Mouse (Mus musculus) intestine, embryonic 14.5 days (tissue): Measurements from ENCODE around the gene Trpv1. TPM values are rescaled to one million over a fixed set of nuclear protein-coding genes. Genes with fewer than 3 reads are reported as not detected.
A peak's percentile ranks its signal among the peaks of the same experiment; 100 is the strongest.

ENCODE experiments used
- ATAC-seq: fragments of 200-750 bp; cut with Nextera tagmentation; replicated peaks from 2 replicates; pipeline ENCODE4 v1.8.0; 2017; ENCODE audit warnings: low read depth, moderate number of reproducible peaks, moderate TSS enrichment, moderate library complexity; ENCODE audit not compliant: low FRiP score, low TSS enrichment
- DNase-seq: peaks from one replicate; pipeline ENCODE4 v3.0.0-alpha.2; 2018; ENCODE audit warnings: low spot score
- H3K27ac ChIP-seq: fragments of 300-500 bp; sonication (generic); 2 replicates; pipeline ENCODE4 v1.5.1; 2014; ENCODE audit warnings: low read depth, mild to moderate bottlenecking, control low read depth
- H3K27me3 ChIP-seq: fragments of 300-500 bp; sonication (generic); replicated peaks from 2 replicates; pipeline ENCODE4 v1.6.1; 2014; ENCODE audit warnings: low read length, control low read depth; ENCODE audit not compliant: control insufficient read depth, insufficient read depth
- H3K36me3 ChIP-seq: fragments of 300-500 bp; sonication (generic); 2 replicates; pipeline ENCODE4 v1.6.1; 2014; ENCODE audit warnings: low read length, control low read depth; ENCODE audit not compliant: control insufficient read depth, insufficient read depth
- H3K4me1 ChIP-seq: fragments of 300-500 bp; sonication (generic); replicated peaks from 2 replicates; pipeline ENCODE4 v1.6.1; 2014; ENCODE audit warnings: low read length, control low read depth, mixed read lengths; ENCODE audit not compliant: control insufficient read depth, insufficient read depth
- H3K4me2 ChIP-seq: fragments of 300-500 bp; sonication (generic); 2 replicates; pipeline ENCODE4 v1.6.1; 2014; ENCODE audit warnings: low read length
- H3K4me3 ChIP-seq: fragments of 300-500 bp; sonication (generic); 2 replicates; pipeline ENCODE4 v1.5.1; 2014; ENCODE audit warnings: low read depth, low read length, control low read depth, mixed read lengths
- H3K9ac ChIP-seq: fragments of 300-500 bp; sonication (generic); 2 replicates; pipeline ENCODE4 v1.6.1; 2014; ENCODE audit warnings: mild to moderate bottlenecking, low read length
- H3K9me3 ChIP-seq: fragments of 300-500 bp; sonication (generic); 2 replicates; pipeline ENCODE4 v1.6.1; 2016; ENCODE audit warnings: low read length, control low read depth; ENCODE audit not compliant: control insufficient read depth
- WGBS: fragments of 180-500 bp; shearing (Covaris S2); extraction: QIAGEN DNeasy Blood & Tissue Kit; methylation state at CpG from one replicate; pipeline ENCODE4 v1.1.7; 2014; 5-methylcytosine and 5-hydroxymethylcytosine counted together
- polyA plus RNA-seq: library from polyadenylated mRNA; unstranded; fragments of >200 nt; fragmentation: Nextera tagmentation; extraction: Ambion mirVana; gene quantifications from 2 replicates; pipeline ENCODE4 v1.2.1, GENCODE M21; 2014

Gene Trpv1
- polyA plus RNA-seq, 1 experiment from 2014 or later, result 0.07 TPM

GRCm38 (mm10) chr11:73242777-73243176, 8.7 kb downstream of the Trpv1 start:
- H3K9me3 ChIP-seq, result no peaks in the 10 kb centered on the region
- DNase-seq (no peak), ATAC-seq (no peak)
- WGBS, result 79% methylated on average over 4 of the region's 4 CpGs
- H3K4me3 ChIP-seq, result no peak overlapping the region
- H3K27me3 ChIP-seq, result no peaks in the 10 kb centered on the region
- H3K9ac ChIP-seq, result no peak overlapping the region
- no peaks in the 10 kb centered on the region for H3K4me1 ChIP-seq
- H3K27ac ChIP-seq, result no peak overlapping the region
- H3K4me2 ChIP-seq, result no peak overlapping the region
- no peaks in the 10 kb centered on the region for H3K36me3 ChIP-seq

- no peaks in the 10 kb centered on the region for H3K27me3 ChIP-seq
- whole genome bisulfite sequencing, result 53% methylated on average over 4 of the region's 4 CpGs
- H3K4me1 ChIP-seq, result no peaks in the 10 kb centered on the region
- H3K36me3 ChIP-seq, result no peaks in the 10 kb centered on the region
- H3K9me3 ChIP-seq, result no peaks in the 10 kb centered on the region
- H3K27ac ChIP-seq, result no peak overlapping the region
- no peak overlapping the region for H3K4me2 ChIP-seq
- no peak for DNase-seq
- no peak for ATAC-seq
- no peak overlapping the region for H3K4me3 ChIP-seq
- H3K9ac ChIP-seq, result no peak overlapping the region
Observed at GRCm38 (mm10) chr11:73257362-73257945, 23.4 kb downstream of the Trpv1 start.

- no peaks in the 10 kb centered on the region for H3K9me3 ChIP-seq
- no peaks in the 10 kb centered on the region for H3K36me3 ChIP-seq
- H3K27me3 ChIP-seq, result no peaks in the 10 kb centered on the region
- no peak overlapping the region for H3K4me2 ChIP-seq
- no peak overlapping the region for H3K27ac ChIP-seq
- no peak for DNase-seq
- no peak overlapping the region for H3K9ac ChIP-seq
- no peak for ATAC-seq
- H3K4me3 ChIP-seq, result no peak overlapping the region
- no peaks in the 10 kb centered on the region for H3K4me1 ChIP-seq
Observed at GRCm38 (mm10) chr11:73258664-73259063, 24.6 kb downstream of the Trpv1 start.

- Histone ChIP-seq H3K4me3 (no peak overlapping the region), H3K4me1 (no peaks in the 10 kb centered on the region), H3K9me3 (no peaks in the 10 kb centered on the region), H3K4me2 (no peak overlapping the region), H3K9ac (no peak overlapping the region), H3K27me3 (no peaks in the 10 kb centered on the region), H3K36me3 (no peaks in the 10 kb centered on the region), H3K27ac (no peak overlapping the region)
- WGBS, result 88% methylated on average over 3 of the region's 3 CpGs
- no peak for ATAC-seq
- no peak for DNase-seq
Observed at GRCm38 (mm10) chr11:73260457-73260856, 26.4 kb downstream of the Trpv1 start.

- H3K4me1 ChIP-seq, result no peaks in the 10 kb centered on the region
- 56% methylated on average over 1 of the region's 1 CpGs for WGBS
Observed at GRCm38 (mm10) chr11:73261385-73261784, 27.3 kb downstream of the Trpv1 start.

GRCm38 (mm10) chr11:73267267-73267666, 33.2 kb downstream of the Trpv1 start, which contains the start of gene Trpv3:
TSS of gene Trpv3 (plus strand) at chr11:73267388.
- Histone ChIP-seq H3K9ac (no peak within 1 kb of the TSS), H3K36me3 (no peaks in the 10 kb centered on the region), H3K9me3 (no peaks in the 10 kb centered on the region), H3K27ac (no peak within 1 kb of the TSS), H3K27me3 (no peaks in the 10 kb centered on the region), H3K4me1 (no peaks in the 10 kb centered on the region), H3K4me2 (no peak within 1 kb of the TSS), H3K4me3 (no peak within 1 kb of the TSS)
- 81% methylated on average over 7 of the region's 7 CpGs for WGBS
- DNase-seq (no peak), ATAC-seq (no peak)

More at GRCm38 (mm10) chr11:73261385-73261784, 27.3 kb downstream of the Trpv1 start:
- Histone ChIP-seq H3K27ac (no peak overlapping the region), H3K4me2 (no peak overlapping the region), H3K27me3 (no peaks in the 10 kb centered on the region), H3K36me3 (no peaks in the 10 kb centered on the region), H3K9me3 (no peaks in the 10 kb centered on the region), H3K4me3 (no peak overlapping the region), H3K9ac (no peak overlapping the region)
- no peak for DNase-seq
- no peak for ATAC-seq

GRCm38 (mm10) chr11:73274821-73275220, 40.7 kb downstream of the Trpv1 start:
- WGBS, result 31% methylated on average over 2 of the region's 2 CpGs
- ATAC-seq (no peak), DNase-seq (no peak)
- H3K4me1 ChIP-seq, result no peaks in the 10 kb centered on the region
- no peak overlapping the region for H3K4me3 ChIP-seq
- H3K4me2 ChIP-seq, result no peak overlapping the region
- no peaks in the 10 kb centered on the region for H3K27me3 ChIP-seq
- no peaks in the 10 kb centered on the region for H3K9me3 ChIP-seq
- no peak overlapping the region for H3K27ac ChIP-seq
- H3K36me3 ChIP-seq, result no peaks in the 10 kb centered on the region
- no peak overlapping the region for H3K9ac ChIP-seq

GRCm38 (mm10) chr11:73280710-73281109, 46.6 kb downstream of the Trpv1 start:
- Histone ChIP-seq H3K9ac (no peak overlapping the region), H3K36me3 (no peaks in the 10 kb centered on the region), H3K4me3 (no peak overlapping the region), H3K27me3 (no peaks in the 10 kb centered on the region), H3K9me3 (no peaks in the 10 kb centered on the region), H3K27ac (no peak overlapping the region), H3K4me2 (no peak overlapping the region), H3K4me1 (peaks cover 14% of the 10 kb centered on the region)
- WGBS, result 23% methylated on average over 5 of the region's 5 CpGs
- DNase-seq (no peak), ATAC-seq (no peak)

- DNase-seq (peak; percentile 80), ATAC-seq (peak; percentile 89)
- Histone ChIP-seq H3K27me3 (no peaks in the 10 kb centered on the region), H3K27ac (no peak overlapping the region), H3K9ac (0 out of 2 replicates have a peak overlapping the region, but pooled peaks have one; percentile 7), H3K4me1 (peaks cover 14% of the 10 kb centered on the region), H3K4me2 (peak overlapping the region; percentile 54), H3K9me3 (no peaks in the 10 kb centered on the region), H3K4me3 (peak overlapping the region; percentile 25), H3K36me3 (no peaks in the 10 kb centered on the region)
- WGBS, result 3% methylated on average over 16 of the region's 16 CpGs
Observed at GRCm38 (mm10) chr11:73281528-73282027, 47.5 kb downstream of the Trpv1 start.
